In the genomic region with DNA sequence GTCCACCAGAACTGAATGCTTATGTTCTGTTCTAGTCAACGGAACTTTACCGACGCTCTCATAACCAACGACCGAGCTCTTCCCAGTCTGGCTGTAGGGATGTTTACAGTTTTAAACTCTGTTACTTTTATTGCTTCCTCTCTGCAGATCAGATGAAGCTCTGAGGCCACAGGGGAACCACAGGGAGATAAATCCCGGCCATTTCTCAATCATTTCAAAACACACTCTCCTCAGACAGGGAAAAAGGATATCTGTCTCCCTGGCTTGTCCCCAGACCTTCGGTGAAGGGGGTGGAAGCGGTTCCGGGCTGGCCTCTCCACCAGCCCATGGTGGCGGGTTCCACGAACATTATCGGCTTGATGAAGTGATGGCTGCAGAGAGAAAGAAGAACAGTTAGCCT, we compare ENCODE assay signal across 8 mouse cellular contexts. TPM values are rescaled to one million over a fixed set of nuclear protein-coding genes. Genes with fewer than 3 reads are reported as not detected.
A peak's percentile ranks its signal among the peaks of the same experiment; 100 is the strongest.
DNase-seq lines count a peak whose midpoint lies in the region; ATAC-seq and TF ChIP-seq lines count a peak whose summit lies in the region.

No protein-coding gene starts in this region.

- H3K36me3 ChIP-seq in hindbrain, embryonic 15.5 days: 0 out of 2 replicates have a peak, but pooled peaks cover 4% of the 10 kb centered on the region
- H3K36me3 ChIP-seq in hindbrain, embryonic 13.5 days: peaks cover 9% of the 10 kb centered on the region
- peaks cover 12% of the 10 kb centered on the region for H3K36me3 ChIP-seq in embryonic facial prominence, embryonic 13.5 days
- H3K36me3 ChIP-seq in kidney, postnatal 0 days (ENCODE audit: insufficient read depth, low read length): 0 out of 2 replicates have a peak, but pooled peaks cover 6% of the 10 kb centered on the region

- no peak for ATAC-seq in hindbrain, embryonic 15.5 days (ENCODE audit: low FRiP score, low read depth)
- no peak for ATAC-seq in hindbrain, embryonic 13.5 days (ENCODE audit: low FRiP score)
- no peak for ATAC-seq in embryonic facial prominence, embryonic 13.5 days (ENCODE audit: insufficient number of reproducible peaks, insufficient read depth, low FRiP score, low TSS enrichment, low read depth)
- ATAC-seq in kidney, postnatal 0 days (replicated peaks; ENCODE audit: low FRiP score, low read depth): no peak

- no peak overlapping the region for H3K4me3 ChIP-seq in hindbrain, embryonic 15.5 days
- H3K4me3 ChIP-seq in hindbrain, embryonic 13.5 days: no peak overlapping the region
- no peak overlapping the region for H3K4me3 ChIP-seq in embryonic facial prominence, embryonic 13.5 days
- no peak overlapping the region for H3K4me3 ChIP-seq in kidney, postnatal 0 days (replicated peaks; ENCODE audit: low read depth, low read length)

- H3K27me3 ChIP-seq in hindbrain, embryonic 15.5 days: no peaks in the 10 kb centered on the region
- no peaks in the 10 kb centered on the region for H3K27me3 ChIP-seq in hindbrain, embryonic 13.5 days
- no peaks in the 10 kb centered on the region for H3K27me3 ChIP-seq in embryonic facial prominence, embryonic 13.5 days
- H3K27me3 ChIP-seq in kidney, postnatal 0 days (ENCODE audit: insufficient read depth, low read length): no peaks in the 10 kb centered on the region

- H3K4me1 ChIP-seq in hindbrain, embryonic 15.5 days (replicated peaks): peaks cover 22% of the 10 kb centered on the region
- peaks cover 22% of the 10 kb centered on the region; the same call in 1 of the 2 replicates for H3K4me1 ChIP-seq in hindbrain, embryonic 13.5 days (replicated peaks)
- peaks cover 25% of the 10 kb centered on the region for H3K4me1 ChIP-seq in embryonic facial prominence, embryonic 13.5 days
- peaks cover 27% of the 10 kb centered on the region for H3K4me1 ChIP-seq in kidney, postnatal 0 days (replicated peaks; ENCODE audit: insufficient read depth, low read length)

- peak; percentile 81 for DNase-seq in kidney, postnatal 0 days (ENCODE audit: low spot score)
- DNase-seq in lung, postnatal 36 days: peak; percentile 56
- DNase-seq in testis, postnatal 14 days (ENCODE audit: low spot score): no peak
- DNase-seq in layer of hippocampus, postnatal 25 days (ENCODE audit: extremely low spot score in 1 of 2, low spot score in 1 of 2): no peak
- no peak for DNase-seq in cerebellum, postnatal 4 days (ENCODE audit: low spot score in 2 of 2)

- H3K9me3 ChIP-seq in hindbrain, embryonic 15.5 days: no peaks in the 10 kb centered on the region
- no peaks in the 10 kb centered on the region for H3K9me3 ChIP-seq in hindbrain, embryonic 13.5 days
- H3K9me3 ChIP-seq in embryonic facial prominence, embryonic 13.5 days: no peaks in the 10 kb centered on the region
- H3K9me3 ChIP-seq in kidney, postnatal 0 days (replicated peaks; ENCODE audit: low read length): no peaks in the 10 kb centered on the region

- H3K27ac ChIP-seq in hindbrain, embryonic 15.5 days (replicated peaks): peak overlapping the region; percentile 40
- no peak overlapping the region for H3K27ac ChIP-seq in hindbrain, embryonic 13.5 days
- H3K27ac ChIP-seq in embryonic facial prominence, embryonic 13.5 days: peak overlapping the region; percentile 44; the same call in 1 of the 2 replicates
- H3K27ac ChIP-seq in kidney, postnatal 0 days: peak overlapping the region; percentile 84

- WGBS in hindbrain, embryonic 15.5 days: 85% methylated on average over 12 of the region's 12 CpGs
- whole genome bisulfite sequencing in hindbrain, embryonic 13.5 days: 85% methylated on average over 12 of the region's 12 CpGs
- WGBS in embryonic facial prominence, embryonic 13.5 days: 73% methylated on average over 12 of the region's 12 CpGs
- 10% methylated on average over 12 of the region's 12 CpGs for WGBS in kidney, postnatal 0 days

- no peak for TF ChIP-seq CTCF in kidney, postnatal 0 days (IDR thresholded peaks at IDR 0.05; ENCODE audit: low read depth)

- no peak overlapping the region for H3K9ac ChIP-seq in hindbrain, embryonic 15.5 days
- no peak overlapping the region for H3K9ac ChIP-seq in hindbrain, embryonic 13.5 days
- H3K9ac ChIP-seq in embryonic facial prominence, embryonic 13.5 days: no peak overlapping the region
- peak overlapping the region; percentile 18; the same call in 1 of the 2 replicates for H3K9ac ChIP-seq in kidney, postnatal 0 days (ENCODE audit: low read depth, low read length)

- no peak overlapping the region for H3K4me2 ChIP-seq in hindbrain, embryonic 15.5 days
- H3K4me2 ChIP-seq in hindbrain, embryonic 13.5 days: no peak overlapping the region
- no peak overlapping the region for H3K4me2 ChIP-seq in embryonic facial prominence, embryonic 13.5 days
- H3K4me2 ChIP-seq in kidney, postnatal 0 days (ENCODE audit: low read length): peak overlapping the region; percentile 44; the same call in 1 of the 2 replicates

RNA-seq across cellular contexts. Expression of gene Crtc3, which starts 59.3 kb away (rescaled TPM):
- polyA plus RNA-seq in hindbrain, embryonic 15.5 days (2015; fragmentation: Nextera tagmentation; extraction: Ambion mirVana): 16.7 and 17.7 TPM in 2 replicates
- 14.3 and 16.5 TPM in 2 replicates for polyA plus RNA-seq in hindbrain, embryonic 13.5 days (2015; fragmentation: Nextera tagmentation; extraction: Ambion mirVana)
- 26.2 and 27.6 TPM in 2 replicates for polyA plus RNA-seq in embryonic facial prominence, embryonic 13.5 days (2015; fragmentation: Nextera tagmentation; extraction: Ambion mirVana)
- polyA plus RNA-seq in kidney, postnatal 0 days (2015; fragmentation: Nextera tagmentation; extraction: Ambion mirVana): 18.5 and 18.9 TPM in 2 replicates
- 10 to 100 TPM; 15.5 to 24.9 TPM for total RNA-seq in layer of hippocampus, postnatal 25 days (2021)

Comparison
In these comparisons a context has a peak if more than half of its experiments do, and no peak if none do; other contexts are left out.
1. DNase-seq: peak in kidney, postnatal 0 days (single experiment) and lung, postnatal 36 days (single experiment); none in testis, postnatal 14 days (single experiment), layer of hippocampus, postnatal 25 days (0 of 2) and cerebellum, postnatal 4 days (0 of 2).